Mouse (Mus musculus): ENCODE data around the gene Enpp4. TPM values are rescaled to one million over a fixed set of nuclear protein-coding genes. Genes with fewer than 3 reads are reported as not detected.
A peak's percentile ranks its signal among the peaks of the same experiment; 100 is the strongest.

Gene Enpp4
- polyA plus RNA-seq, 1 experiment: 1.8 TPM

DNA sequence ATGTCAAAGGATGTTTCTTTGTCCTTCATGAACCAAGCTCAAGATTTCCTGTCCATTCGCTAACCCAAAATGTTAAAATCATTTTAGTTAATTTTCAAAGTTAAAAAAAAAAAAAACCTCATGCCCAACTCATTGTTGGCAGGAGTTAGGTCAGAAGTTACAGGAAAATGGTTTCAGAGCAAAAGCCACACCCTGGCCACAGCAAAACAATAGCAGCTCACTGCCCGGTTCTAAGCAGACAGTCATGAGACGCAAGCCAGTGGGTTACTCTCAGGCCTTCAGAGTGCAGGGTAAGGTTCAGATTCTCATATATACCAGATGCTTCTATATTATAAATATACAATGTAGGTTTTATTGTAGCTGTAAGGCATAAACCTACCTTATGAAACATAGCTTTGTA lies 2.7 kb upstream of the Enpp4 start:
- no peak for TF ChIP-seq POLR2A (IDR thresholded peaks at IDR 0.05; ENCODE audit: insufficient read depth, low read length)
- no peak for TF ChIP-seq EP300 (IDR thresholded peaks at IDR 0.05; ENCODE audit: insufficient read depth, low read depth, low read length)
- TF ChIP-seq CTCF (IDR thresholded peaks at IDR 0.05; ENCODE audit: low read depth, low read length): no peak

GRCm38 (mm10) chr17:44101961-44102360 lies 3.6 kb downstream of the Enpp4 start:
- H3K27ac ChIP-seq (ENCODE audit: insufficient read depth, low read length): no peak overlapping the region
- no peak for TF ChIP-seq CTCF (IDR thresholded peaks at IDR 0.05; ENCODE audit: low read depth, low read length)
- TF ChIP-seq POLR2A (IDR thresholded peaks at IDR 0.05; ENCODE audit: insufficient read depth, low read length): no peak
- no peak for TF ChIP-seq EP300 (IDR thresholded peaks at IDR 0.05; ENCODE audit: insufficient read depth, low read depth, low read length)
- no peaks in the 10 kb centered on the region for H3K4me1 ChIP-seq (ENCODE audit: control insufficient read depth, insufficient read depth, low read length)
- 0 out of 2 replicates have a peak, but pooled peaks cover 1% of the 10 kb centered on the region for H3K27me3 ChIP-seq (ENCODE audit: control insufficient read depth, insufficient read depth, low read length, poor library complexity, severe bottlenecking)
- no peak overlapping the region for H3K4me3 ChIP-seq (ENCODE audit: low read depth, low read length)
- H3K9ac ChIP-seq (ENCODE audit: low read depth, poor library complexity, severe bottlenecking): no peak overlapping the region
- no peaks in the 10 kb centered on the region for H3K36me3 ChIP-seq (ENCODE audit: control insufficient read depth, insufficient read depth, low read length, poor library complexity, severe bottlenecking)
- no peaks in the 10 kb centered on the region for H3K9me3 ChIP-seq (replicated peaks; ENCODE audit: control insufficient read depth, insufficient read depth, low read length, poor library complexity, severe bottlenecking)

More for the DNA sequence above, 2.7 kb upstream of the Enpp4 start:
- Histone ChIP-seq H3K27ac (ENCODE audit: insufficient read depth, low read length) (no peak overlapping the region), H3K36me3 (ENCODE audit: control insufficient read depth, insufficient read depth, low read length, poor library complexity, severe bottlenecking) (no peaks in the 10 kb centered on the region), H3K9me3 (replicated peaks; ENCODE audit: control insufficient read depth, insufficient read depth, low read length, poor library complexity, severe bottlenecking) (no peaks in the 10 kb centered on the region), H3K4me3 (ENCODE audit: low read depth, low read length) (no peak overlapping the region), H3K9ac (ENCODE audit: low read depth, poor library complexity, severe bottlenecking) (no peak overlapping the region), H3K4me1 (ENCODE audit: control insufficient read depth, insufficient read depth, low read length) (peaks cover 2% of the 10 kb centered on the region), H3K27me3 (ENCODE audit: control insufficient read depth, insufficient read depth, low read length, poor library complexity, severe bottlenecking) (no peaks in the 10 kb centered on the region)

- no peak overlapping the region for H3K9ac ChIP-seq (ENCODE audit: low read depth, poor library complexity, severe bottlenecking)
- no peak overlapping the region for H3K27ac ChIP-seq (ENCODE audit: insufficient read depth, low read length)
- no peak overlapping the region for H3K4me3 ChIP-seq (ENCODE audit: low read depth, low read length)
- no peaks in the 10 kb centered on the region for H3K9me3 ChIP-seq (replicated peaks; ENCODE audit: control insufficient read depth, insufficient read depth, low read length, poor library complexity, severe bottlenecking)
- H3K36me3 ChIP-seq (ENCODE audit: control insufficient read depth, insufficient read depth, low read length, poor library complexity, severe bottlenecking): no peaks in the 10 kb centered on the region
- 0 out of 2 replicates have a peak, but pooled peaks cover 1% of the 10 kb centered on the region for H3K27me3 ChIP-seq (ENCODE audit: control insufficient read depth, insufficient read depth, low read length, poor library complexity, severe bottlenecking)
- TF ChIP-seq POLR2A (IDR thresholded peaks at IDR 0.05; ENCODE audit: insufficient read depth, low read length) (no peak), CTCF (IDR thresholded peaks at IDR 0.05; ENCODE audit: low read depth, low read length) (no peak), EP300 (IDR thresholded peaks at IDR 0.05; ENCODE audit: insufficient read depth, low read depth, low read length) (no peak)
- H3K4me1 ChIP-seq (ENCODE audit: control insufficient read depth, insufficient read depth, low read length): no peaks in the 10 kb centered on the region
These were observed 4.7 kb downstream of the Enpp4 start for GRCm38 (mm10) chr17:44100906-44101305.

DNA sequence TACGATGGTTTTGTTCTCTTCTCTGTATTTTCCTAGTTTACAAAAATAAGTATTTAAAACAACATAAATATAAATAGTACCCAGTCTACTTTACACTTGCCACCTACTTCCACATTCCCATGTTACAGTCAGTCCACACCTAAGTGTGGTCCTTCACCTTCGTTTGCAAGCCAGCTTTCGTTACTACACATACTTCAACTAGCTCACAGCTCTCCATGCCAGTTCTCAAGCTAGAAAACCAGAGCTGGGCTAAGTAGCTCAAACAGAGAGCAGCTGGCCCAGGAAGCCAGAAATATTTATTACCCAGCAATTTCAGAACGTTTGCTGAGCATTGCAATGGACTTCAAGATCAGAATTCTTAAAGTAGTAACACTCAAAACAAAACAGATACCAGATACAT lies 5.1 kb downstream of the Enpp4 start:
- H3K4me3 ChIP-seq (ENCODE audit: low read depth, low read length): no peak overlapping the region
- TF ChIP-seq POLR2A (IDR thresholded peaks at IDR 0.05; ENCODE audit: insufficient read depth, low read length): no peak
- no peak for TF ChIP-seq CTCF (IDR thresholded peaks at IDR 0.05; ENCODE audit: low read depth, low read length)
- no peak for TF ChIP-seq EP300 (IDR thresholded peaks at IDR 0.05; ENCODE audit: insufficient read depth, low read depth, low read length)

GRCm38 (mm10) chr17:44091512-44091911 lies 14.1 kb downstream of the Enpp4 start:
- Histone ChIP-seq H3K4me3 (ENCODE audit: low read depth, low read length) (no peak overlapping the region), H3K4me1 (ENCODE audit: control insufficient read depth, insufficient read depth, low read length) (no peaks in the 10 kb centered on the region), H3K9me3 (replicated peaks; ENCODE audit: control insufficient read depth, insufficient read depth, low read length, poor library complexity, severe bottlenecking) (no peaks in the 10 kb centered on the region), H3K27ac (ENCODE audit: insufficient read depth, low read length) (no peak overlapping the region), H3K36me3 (ENCODE audit: control insufficient read depth, insufficient read depth, low read length, poor library complexity, severe bottlenecking) (no peaks in the 10 kb centered on the region), H3K27me3 (ENCODE audit: control insufficient read depth, insufficient read depth, low read length, poor library complexity, severe bottlenecking) (no peaks in the 10 kb centered on the region), H3K9ac (ENCODE audit: low read depth, poor library complexity, severe bottlenecking) (no peak overlapping the region)
- TF ChIP-seq CTCF (IDR thresholded peaks at IDR 0.05; ENCODE audit: low read depth, low read length) (peak; percentile 23), EP300 (IDR thresholded peaks at IDR 0.05; ENCODE audit: insufficient read depth, low read depth, low read length) (no peak), POLR2A (IDR thresholded peaks at IDR 0.05; ENCODE audit: insufficient read depth, low read length) (no peak)

More for the DNA sequence above, 5.1 kb downstream of the Enpp4 start:
- Histone ChIP-seq H3K36me3 (ENCODE audit: control insufficient read depth, insufficient read depth, low read length, poor library complexity, severe bottlenecking) (no peaks in the 10 kb centered on the region), H3K4me1 (ENCODE audit: control insufficient read depth, insufficient read depth, low read length) (no peaks in the 10 kb centered on the region), H3K9ac (ENCODE audit: low read depth, poor library complexity, severe bottlenecking) (no peak overlapping the region), H3K27me3 (ENCODE audit: control insufficient read depth, insufficient read depth, low read length, poor library complexity, severe bottlenecking) (0 out of 2 replicates have a peak, but pooled peaks cover 1% of the 10 kb centered on the region), H3K27ac (ENCODE audit: insufficient read depth, low read length) (no peak overlapping the region), H3K9me3 (replicated peaks; ENCODE audit: control insufficient read depth, insufficient read depth, low read length, poor library complexity, severe bottlenecking) (no peaks in the 10 kb centered on the region)

DNA sequence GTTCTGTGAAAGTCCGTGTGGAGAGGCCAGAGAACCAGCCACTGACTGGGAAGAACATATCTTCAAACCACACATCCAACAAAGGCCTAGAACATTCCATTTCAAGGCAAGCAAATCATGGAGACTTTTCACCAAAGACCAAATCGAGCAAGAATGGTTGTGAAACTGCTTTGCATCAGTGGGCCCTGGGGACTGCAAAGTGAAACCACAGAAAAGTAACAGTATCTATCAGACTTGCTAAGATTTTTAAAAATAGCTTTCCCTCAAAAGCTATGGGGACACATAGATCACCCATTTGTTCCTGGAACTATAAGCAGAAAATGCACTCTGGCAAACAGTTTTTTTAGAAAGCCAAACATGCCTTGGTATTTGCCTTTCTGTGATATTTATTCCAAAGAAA lies 14.7 kb downstream of the Enpp4 start:
- Histone ChIP-seq H3K27me3 (ENCODE audit: control insufficient read depth, insufficient read depth, low read length, poor library complexity, severe bottlenecking) (no peaks in the 10 kb centered on the region), H3K4me1 (ENCODE audit: control insufficient read depth, insufficient read depth, low read length) (no peaks in the 10 kb centered on the region), H3K4me3 (ENCODE audit: low read depth, low read length) (no peak overlapping the region), H3K27ac (ENCODE audit: insufficient read depth, low read length) (no peak overlapping the region), H3K9me3 (replicated peaks; ENCODE audit: control insufficient read depth, insufficient read depth, low read length, poor library complexity, severe bottlenecking) (no peaks in the 10 kb centered on the region), H3K36me3 (ENCODE audit: control insufficient read depth, insufficient read depth, low read length, poor library complexity, severe bottlenecking) (no peaks in the 10 kb centered on the region), H3K9ac (ENCODE audit: low read depth, poor library complexity, severe bottlenecking) (no peak overlapping the region)
- TF ChIP-seq EP300 (IDR thresholded peaks at IDR 0.05; ENCODE audit: insufficient read depth, low read depth, low read length) (no peak), POLR2A (IDR thresholded peaks at IDR 0.05; ENCODE audit: insufficient read depth, low read length) (no peak), CTCF (IDR thresholded peaks at IDR 0.05; ENCODE audit: low read depth, low read length) (no peak)

All from ES-Bruce4 (cell line).